Mouse (Mus musculus) kidney, embryonic 16.5 days (tissue): ENCODE data around the gene Pigk. TPM values are rescaled to one million over a fixed set of nuclear protein-coding genes. Genes with fewer than 3 reads are reported as not detected.

ENCODE experiments used
- ATAC-seq: fragments of 200-750 bp; cut with Nextera tagmentation; 2 replicates; pipeline ENCODE4 v1.8.0; 2017; ENCODE audit warnings: moderate TSS enrichment; ENCODE audit not compliant: low FRiP score, low TSS enrichment
- H3K27ac ChIP-seq: fragments of 300-500 bp; sonication (generic); 2 replicates; pipeline ENCODE4 v1.5.1; 2014; ENCODE audit warnings: low read length
- H3K27me3 ChIP-seq: fragments of 300-500 bp; sonication (generic); 2 replicates; pipeline ENCODE4 v1.6.1; 2014; ENCODE audit warnings: low read length, control low read depth, mixed read lengths; ENCODE audit not compliant: insufficient read depth
- H3K36me3 ChIP-seq: fragments of 300-500 bp; sonication (generic); 2 replicates; pipeline ENCODE4 v1.6.1; 2014; ENCODE audit warnings: low read length, control low read depth, mixed read lengths; ENCODE audit not compliant: insufficient read depth
- H3K4me1 ChIP-seq: fragments of 300-500 bp; sonication (generic); 2 replicates; pipeline ENCODE4 v1.6.1; 2014; ENCODE audit warnings: low read length, control low read depth, mixed read lengths; ENCODE audit not compliant: insufficient read depth
- H3K4me2 ChIP-seq: fragments of 300-500 bp; sonication (generic); replicated peaks from 2 replicates; pipeline ENCODE4 v1.6.1; 2014; ENCODE audit warnings: low read depth, low read length
- H3K4me3 ChIP-seq: fragments of 300-500 bp; sonication (generic); 2 replicates; pipeline ENCODE4 v1.5.1; 2014; ENCODE audit warnings: mild to moderate bottlenecking, low read length
- H3K9ac ChIP-seq: fragments of 300-500 bp; sonication (generic); replicated peaks from 2 replicates; pipeline ENCODE4 v1.6.1; 2014; ENCODE audit warnings: low read length
- H3K9me3 ChIP-seq: fragments of 300-500 bp; sonication (generic); 2 replicates; pipeline ENCODE4 v1.6.1; 2016; ENCODE audit warnings: low read length, control low read depth
- WGBS: fragments of 180-500 bp; shearing (Covaris S2); extraction: QIAGEN DNeasy Blood & Tissue Kit; methylation state at CpG from one replicate; pipeline ENCODE4 v1.1.7; 2014; 5-methylcytosine and 5-hydroxymethylcytosine counted together
- polyA plus RNA-seq: library from polyadenylated mRNA; unstranded; fragments of >200 nt; fragmentation: Nextera tagmentation; extraction: Ambion mirVana; gene quantifications from 2 replicates; pipeline ENCODE4 v1.2.1, GENCODE M21; 2015

Pigk gene
- polyA plus RNA-seq, 1 experiment from 2014 or later, result 43.9 TPM

DNA sequence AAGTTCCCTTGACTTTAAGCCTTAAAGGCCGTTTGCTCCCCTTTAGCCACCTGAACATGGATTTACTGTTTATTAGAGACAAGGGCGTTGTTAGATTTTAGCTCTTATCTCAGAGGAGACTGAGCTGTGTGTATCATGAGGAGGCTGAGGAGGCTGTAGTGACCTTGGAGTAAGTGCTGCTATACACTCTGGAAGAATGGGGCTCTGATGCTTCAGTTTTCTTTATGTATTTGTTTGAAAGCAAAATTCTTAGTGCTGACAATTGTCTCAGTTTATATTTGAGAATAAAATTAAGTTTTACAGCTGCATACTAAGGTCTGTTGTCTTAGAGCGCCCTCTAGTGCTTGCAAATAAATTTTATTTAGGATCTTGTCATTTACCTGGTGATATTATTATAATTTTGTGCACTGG is 35.6 kb downstream of the Pigk start:
- no peak overlapping the region for H3K4me3 ChIP-seq
- H3K9me3 ChIP-seq, result peaks cover 5% of the 10 kb centered on the region; the same call in 1 of the 2 replicates
- no peak overlapping the region for H3K9ac ChIP-seq
- no peak overlapping the region for H3K27ac ChIP-seq
- no peaks in the 10 kb centered on the region for H3K4me1 ChIP-seq
- peaks cover 13% of the 10 kb centered on the region; the same call in 1 of the 2 replicates for H3K36me3 ChIP-seq
- ATAC-seq, result no peak
- no peaks in the 10 kb centered on the region for H3K27me3 ChIP-seq
- H3K4me2 ChIP-seq, result no peak overlapping the region
- WGBS, result 40% methylated on average over 3 of the region's 3 CpGs

DNA sequence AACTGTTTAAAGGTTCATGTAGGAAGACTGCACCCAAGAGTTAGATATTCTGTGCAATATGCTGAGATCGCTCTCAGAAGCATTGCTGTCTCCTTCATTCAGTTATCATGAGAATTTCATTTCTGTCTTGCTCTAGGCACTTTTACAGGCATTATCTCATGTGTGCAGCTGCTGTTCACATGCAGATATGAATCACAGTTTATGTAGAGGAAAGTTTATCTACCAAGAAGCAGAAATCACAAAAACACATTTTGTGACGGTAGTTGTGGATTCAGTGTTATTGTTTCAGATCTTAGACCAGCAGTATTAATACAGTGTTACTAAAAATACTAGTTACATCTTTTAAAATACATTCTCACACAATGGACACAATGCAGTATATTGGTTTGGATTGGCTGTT is 36.0 kb downstream of the Pigk start:
- H3K27me3 ChIP-seq, result no peaks in the 10 kb centered on the region
- H3K27ac ChIP-seq, result no peak overlapping the region
- no peak for ATAC-seq
- H3K4me1 ChIP-seq, result no peaks in the 10 kb centered on the region
- H3K9me3 ChIP-seq, result peaks cover 5% of the 10 kb centered on the region; the same call in 1 of the 2 replicates
- WGBS, result 74% methylated on average over 2 of the region's 2 CpGs
- H3K4me3 ChIP-seq, result no peak overlapping the region
- H3K4me2 ChIP-seq, result no peak overlapping the region
- H3K36me3 ChIP-seq, result peaks cover 13% of the 10 kb centered on the region; the same call in 1 of the 2 replicates
- H3K9ac ChIP-seq, result no peak overlapping the region

DNA sequence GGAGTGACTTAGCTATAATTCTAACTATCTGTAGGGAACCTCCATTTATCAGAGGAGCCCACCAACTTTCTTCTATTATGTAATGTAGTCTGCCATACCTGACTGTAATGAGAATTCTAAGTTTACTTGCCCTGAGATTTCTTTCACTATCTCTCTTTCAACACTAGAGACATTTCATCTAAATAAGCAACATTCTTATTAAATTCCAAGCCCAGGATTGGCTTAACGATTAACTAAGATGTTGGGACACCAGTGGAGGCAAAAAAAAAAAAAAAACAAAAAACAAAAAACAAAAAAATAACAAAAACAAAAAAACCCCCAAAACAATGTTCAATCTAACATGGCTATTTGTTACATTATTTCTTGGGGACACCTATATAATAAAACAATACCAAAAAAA is 39.0 kb downstream of the Pigk start:
- no peak overlapping the region for H3K4me2 ChIP-seq
- peaks cover 6% of the 10 kb centered on the region; the same call in 1 of the 2 replicates for H3K36me3 ChIP-seq
- 96% methylated on average over 1 of the region's 1 CpGs for WGBS
- H3K4me1 ChIP-seq, result no peaks in the 10 kb centered on the region
- no peak overlapping the region for H3K4me3 ChIP-seq
- peaks cover 5% of the 10 kb centered on the region; the same call in 1 of the 2 replicates for H3K9me3 ChIP-seq
- H3K9ac ChIP-seq, result no peak overlapping the region
- no peak for ATAC-seq
- H3K27me3 ChIP-seq, result no peaks in the 10 kb centered on the region
- no peak overlapping the region for H3K27ac ChIP-seq

DNA sequence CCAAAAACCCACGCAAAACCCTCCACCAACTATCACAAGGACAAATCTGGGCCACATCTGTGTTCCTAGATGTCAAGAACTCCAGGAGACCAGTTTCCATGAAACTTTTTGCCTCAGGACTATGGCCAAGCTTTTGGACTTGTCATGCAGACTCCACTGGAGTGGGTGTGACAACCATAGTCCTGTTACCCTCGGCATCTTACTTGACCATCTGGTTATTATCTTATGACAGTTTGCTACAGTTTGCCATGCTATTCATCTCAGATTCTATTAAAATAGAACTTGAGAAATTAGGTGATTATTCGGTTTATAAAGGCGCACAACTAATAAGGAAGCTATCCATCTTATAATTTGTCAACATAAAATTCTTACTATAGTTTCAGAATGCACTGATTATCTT is 39.4 kb downstream of the Pigk start:
- Histone ChIP-seq H3K4me1 (no peaks in the 10 kb centered on the region), H3K27me3 (no peaks in the 10 kb centered on the region), H3K4me3 (no peak overlapping the region), H3K9me3 (peaks cover 5% of the 10 kb centered on the region; the same call in 1 of the 2 replicates), H3K27ac (no peak overlapping the region), H3K9ac (no peak overlapping the region), H3K36me3 (peaks cover 6% of the 10 kb centered on the region; the same call in 1 of the 2 replicates), H3K4me2 (no peak overlapping the region)
- WGBS, result 88% methylated on average over 4 of the region's 4 CpGs
- no peak for ATAC-seq

DNA sequence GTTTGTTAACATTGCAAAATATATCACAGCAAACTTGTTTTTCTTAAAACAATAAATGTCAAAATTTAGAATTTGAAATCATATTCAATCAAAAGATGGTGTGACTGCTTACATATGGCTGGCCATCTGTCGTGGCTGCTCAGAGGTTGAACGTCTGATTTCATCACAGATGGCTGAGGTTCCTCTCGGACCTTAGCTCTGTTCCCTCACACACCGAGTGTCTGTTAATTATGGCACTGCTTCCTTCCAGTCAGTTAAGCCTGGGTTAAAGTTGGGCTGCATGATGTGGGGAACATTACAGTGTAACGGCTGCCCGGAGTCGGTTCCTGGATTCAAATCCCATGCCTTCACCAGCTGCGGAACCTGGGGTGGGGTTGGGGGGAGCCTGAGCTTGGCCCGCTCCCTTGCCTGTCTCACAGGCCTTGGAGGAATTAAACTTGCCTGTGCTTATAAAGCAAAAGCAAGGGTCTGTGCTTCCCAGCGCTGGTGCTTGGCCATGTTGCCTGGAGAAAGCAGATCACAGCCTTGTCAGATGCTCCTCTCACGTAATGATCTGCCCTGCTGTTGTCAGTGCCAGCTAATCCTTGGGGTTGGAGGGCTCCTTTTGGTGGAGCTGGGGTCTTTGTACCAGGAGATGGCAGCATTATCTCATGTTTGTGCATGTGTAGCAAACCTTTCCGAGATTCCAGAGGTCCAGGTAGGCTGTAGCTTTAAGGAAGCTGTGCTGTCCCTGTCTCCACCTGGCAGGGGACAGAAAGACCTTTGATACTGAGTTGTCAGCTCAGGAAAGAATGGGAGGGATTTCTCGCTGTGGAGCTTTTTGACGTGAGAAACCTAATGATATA is 40.2 kb downstream of the Pigk start:
- no peaks in the 10 kb centered on the region for H3K27me3 ChIP-seq
- no peak overlapping the region for H3K27ac ChIP-seq
- H3K9me3 ChIP-seq, result peaks cover 5% of the 10 kb centered on the region; the same call in 1 of the 2 replicates
- H3K36me3 ChIP-seq, result peaks cover 6% of the 10 kb centered on the region; the same call in 1 of the 2 replicates
- 0 out of 2 replicates have a peak, but pooled peaks cover 3% of the 10 kb centered on the region for H3K4me1 ChIP-seq
- no peak for ATAC-seq
- no peak overlapping the region for H3K4me2 ChIP-seq
- no peak overlapping the region for H3K9ac ChIP-seq
- H3K4me3 ChIP-seq, result no peak overlapping the region
- 85% methylated on average over 14 of the region's 14 CpGs for WGBS

DNA sequence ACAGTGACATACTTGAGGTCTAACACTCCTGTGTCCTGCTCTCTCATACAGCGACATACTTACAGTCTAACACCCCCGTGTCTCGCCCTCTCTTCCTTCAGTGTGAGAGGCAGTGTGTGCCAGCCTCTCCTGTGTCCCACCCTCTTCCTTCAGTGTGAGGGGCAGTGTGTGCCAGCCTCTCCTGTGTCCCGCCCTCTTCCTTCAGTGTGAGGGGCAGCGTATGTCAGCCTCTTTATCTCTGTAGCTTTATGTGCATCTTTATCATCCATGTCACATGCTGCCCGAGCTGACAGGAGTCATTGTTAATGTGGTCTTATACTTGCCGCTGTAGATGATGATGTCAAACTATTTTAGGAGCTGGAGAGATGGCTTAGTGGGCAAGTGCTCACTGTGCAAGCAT is 41.6 kb downstream of the Pigk start:
- ATAC-seq, result no peak
- WGBS, result 81% methylated on average over 7 of the region's 7 CpGs
- H3K27ac ChIP-seq, result no peak overlapping the region
- peaks cover 6% of the 10 kb centered on the region; the same call in 1 of the 2 replicates for H3K36me3 ChIP-seq
- 0 out of 2 replicates have a peak, but pooled peaks cover 3% of the 10 kb centered on the region for H3K4me1 ChIP-seq
- H3K9me3 ChIP-seq, result peaks cover 5% of the 10 kb centered on the region; the same call in 1 of the 2 replicates
- H3K9ac ChIP-seq, result no peak overlapping the region
- H3K27me3 ChIP-seq, result no peaks in the 10 kb centered on the region
- no peak overlapping the region for H3K4me2 ChIP-seq
- no peak overlapping the region for H3K4me3 ChIP-seq

DNA sequence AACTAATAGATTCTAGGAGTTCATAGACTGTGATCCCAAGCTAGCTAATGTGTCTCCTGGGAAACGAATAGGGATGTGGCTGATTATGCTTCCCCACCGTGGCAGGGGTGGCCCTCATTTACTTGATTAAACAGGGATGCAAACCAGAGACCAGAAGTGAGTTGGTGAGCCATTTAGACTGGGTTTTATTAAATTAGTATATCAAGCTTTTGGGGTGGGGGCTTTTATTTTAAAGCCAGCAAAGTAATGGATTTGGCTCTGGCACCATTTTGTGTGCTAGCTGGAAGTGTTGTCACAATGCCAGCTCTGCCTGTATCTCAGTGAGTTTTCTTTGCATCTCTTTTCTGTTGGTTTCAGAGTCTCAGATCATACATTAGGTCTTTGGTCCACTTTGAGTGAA is 43.0 kb downstream of the Pigk start:
- Histone ChIP-seq H3K9ac (no peak overlapping the region), H3K4me2 (no peak overlapping the region), H3K27ac (no peak overlapping the region), H3K9me3 (peaks cover 5% of the 10 kb centered on the region; the same call in 1 of the 2 replicates), H3K4me1 (0 out of 2 replicates have a peak, but pooled peaks cover 3% of the 10 kb centered on the region), H3K36me3 (peaks cover 6% of the 10 kb centered on the region; the same call in 1 of the 2 replicates), H3K4me3 (no peak overlapping the region), H3K27me3 (no peaks in the 10 kb centered on the region)
- WGBS, result 78% methylated on average over 2 of the region's 2 CpGs
- no peak for ATAC-seq

DNA sequence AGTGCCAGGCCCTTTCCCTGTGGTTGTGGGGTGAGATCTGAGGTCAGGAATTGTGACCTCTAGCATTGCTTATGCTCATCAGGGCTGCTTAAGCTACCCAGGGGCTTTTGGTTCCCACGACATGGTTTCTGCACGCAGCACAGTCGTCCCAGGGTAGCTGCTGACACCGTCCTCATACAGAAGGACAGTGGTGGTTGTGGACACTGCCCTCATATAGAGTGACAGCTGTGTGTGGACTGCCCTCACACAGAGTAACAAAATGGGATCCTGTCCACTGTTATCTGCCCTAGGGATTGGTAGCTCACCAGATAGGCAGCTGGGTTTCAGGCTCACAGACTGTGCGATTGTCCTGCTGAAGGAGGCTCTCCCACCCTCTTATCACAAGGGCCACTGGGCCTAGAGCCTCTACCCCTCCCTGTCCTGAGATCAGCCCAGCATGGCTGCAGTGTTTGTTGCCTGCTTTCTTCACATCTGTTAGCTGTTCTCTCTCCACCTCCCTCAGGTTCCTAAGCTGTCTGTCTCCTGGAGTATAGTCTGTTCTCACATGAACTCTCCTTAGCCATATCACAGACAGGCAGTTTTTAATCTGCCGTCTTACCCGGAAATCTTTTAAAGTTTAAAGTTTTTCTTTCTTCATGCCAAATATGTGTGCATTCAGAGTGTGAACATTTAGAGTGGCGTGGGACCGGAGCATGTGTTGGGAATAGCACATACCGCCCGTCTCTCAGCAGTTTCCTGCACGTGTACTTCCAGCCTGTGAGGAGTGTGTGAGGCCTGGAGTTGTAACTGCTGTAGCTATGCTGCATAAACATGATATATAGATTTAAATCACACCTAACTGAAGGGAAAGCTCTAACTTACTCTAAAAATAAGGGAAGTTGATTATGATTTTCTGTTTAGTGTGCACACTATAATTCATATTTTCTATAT is 43.8 kb downstream of the Pigk start:
- H3K27me3 ChIP-seq, result no peaks in the 10 kb centered on the region
- no peak overlapping the region for H3K9ac ChIP-seq
- H3K27ac ChIP-seq, result no peak overlapping the region
- H3K36me3 ChIP-seq, result no peaks in the 10 kb centered on the region
- no peak overlapping the region for H3K4me2 ChIP-seq
- no peak overlapping the region for H3K4me3 ChIP-seq
- 0 out of 2 replicates have a peak, but pooled peaks cover 3% of the 10 kb centered on the region for H3K4me1 ChIP-seq
- WGBS, result 79% methylated on average over 12 of the region's 12 CpGs
- no peak for ATAC-seq
- H3K9me3 ChIP-seq, result no peaks in the 10 kb centered on the region

DNA sequence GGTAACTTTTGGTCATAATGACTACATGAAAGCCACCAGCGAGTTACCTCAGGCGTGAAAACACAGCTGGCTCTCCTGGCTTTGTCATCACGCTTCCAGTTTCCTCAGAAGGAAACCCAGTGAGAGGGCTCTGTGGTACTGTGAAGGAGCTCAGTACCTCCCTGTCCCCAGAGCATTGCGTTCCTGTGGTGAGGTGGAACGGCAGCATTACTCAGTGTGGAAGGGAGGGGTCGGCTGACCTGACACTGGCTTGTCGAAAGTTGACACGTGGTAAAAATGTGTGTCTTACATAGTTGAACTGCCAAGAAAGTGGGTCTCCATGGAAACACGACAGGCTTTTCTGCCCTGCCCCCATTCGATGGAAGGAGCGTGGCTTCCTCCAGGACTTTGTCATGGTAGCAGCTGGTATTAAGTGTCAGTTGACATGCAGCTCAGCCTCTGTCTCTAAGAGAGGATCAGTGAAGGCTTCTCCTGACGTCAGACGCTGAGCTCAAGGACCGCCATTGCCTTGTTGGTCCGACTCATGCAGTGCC is 44.7 kb downstream of the Pigk start:
- 60% methylated on average over 15 of the region's 15 CpGs for WGBS
- no peaks in the 10 kb centered on the region for H3K9me3 ChIP-seq
- H3K4me2 ChIP-seq, result no peak overlapping the region
- H3K4me3 ChIP-seq, result no peak overlapping the region
- no peak overlapping the region for H3K27ac ChIP-seq
- H3K4me1 ChIP-seq, result peaks cover 9% of the 10 kb centered on the region; the same call in 1 of the 2 replicates
- no peak overlapping the region for H3K9ac ChIP-seq
- H3K36me3 ChIP-seq, result no peaks in the 10 kb centered on the region
- H3K27me3 ChIP-seq, result no peaks in the 10 kb centered on the region
- no peak for ATAC-seq
